Mouse (Mus musculus) small intestine, adult 2 months (tissue): Measurements from ENCODE around the gene Map1s. TPM values are rescaled to one million over a fixed set of nuclear protein-coding genes. Genes with fewer than 3 reads are reported as not detected.

ENCODE experiments used
- H3K27ac ChIP-seq: fragments of 200-500 bp; 2 replicates; pipeline ENCODE4 v1.5.1; 2012; ENCODE audit warnings: low read depth, low read length, control low read depth, inconsistent platforms; ENCODE audit not compliant: insufficient read depth
- H3K27me3 ChIP-seq: fragments of 200-500 bp; 2 replicates; pipeline ENCODE4 v1.6.1; 2012; ENCODE audit warnings: mild to moderate bottlenecking, moderate library complexity, low read length, inconsistent platforms; ENCODE audit not compliant: control insufficient read depth, insufficient read depth
- H3K36me3 ChIP-seq: fragments of 200-500 bp; 2 replicates; pipeline ENCODE4 v1.6.1; 2012; ENCODE audit warnings: mild to moderate bottlenecking, low read length, control low read depth, inconsistent platforms; ENCODE audit not compliant: control insufficient read depth, insufficient read depth
- H3K4me1 ChIP-seq: fragments of 200-500 bp; 2 replicates; pipeline ENCODE4 v1.6.1; 2012; ENCODE audit warnings: low read length, inconsistent platforms, mixed read lengths; ENCODE audit not compliant: control insufficient read depth, insufficient read depth, insufficient read length
- H3K4me3 ChIP-seq: fragments of 200-500 bp; 2 replicates; pipeline ENCODE4 v1.5.1; 2012; ENCODE audit warnings: low read depth, mild to moderate bottlenecking, control low read depth, inconsistent platforms, low read length, moderate library complexity
- CTCF ChIP-seq: fragments of 200-500 bp; IDR thresholded peaks from 2 replicates; pipeline ENCODE4 v1.5.1; 2012; ENCODE audit warnings: low read depth, mild to moderate bottlenecking, control low read depth, inconsistent platforms, low read length, moderate library complexity, mixed read lengths; ENCODE audit not compliant: insufficient replicate concordance, insufficient read length; ENCODE audit errors: extremely low read depth
- POLR2A ChIP-seq: fragments of 200-500 bp; IDR thresholded peaks from 2 replicates; pipeline ENCODE4 v1.6.1; 2012; ENCODE audit warnings: low read depth, mild to moderate bottlenecking, control low read depth, inconsistent platforms, low read length, moderate library complexity
- WGBS: fragments of 180-500 bp; shearing (Covaris S2); methylation state at CpG from one replicate; pipeline ENCODE4 v1.1.7; 2018; 5-methylcytosine and 5-hydroxymethylcytosine counted together
- polyA plus RNA-seq: library from polyadenylated mRNA; depleted of rRNA; stranded (reverse); fragments of >200 nt; gene quantifications from 2 replicates; pipeline ENCODE4 v1.2.3, GENCODE M21; 2012; rRNA removed

The Map1s gene
- polyA plus RNA-seq, 1 experiment: 32.9 TPM

GRCm38 (mm10) chr8:70960703-70961472 is 55.2 kb downstream of the Map1s start:
- Histone ChIP-seq H3K27me3 (no peaks in the 10 kb centered on the region), H3K27ac (no peak overlapping the region), H3K4me3 (no peak overlapping the region), H3K36me3 (no peaks in the 10 kb centered on the region), H3K4me1 (no peaks in the 10 kb centered on the region)
- WGBS: 29% methylated on average over 14 of the region's 14 CpGs
- TF ChIP-seq CTCF (no peak), POLR2A (no peak)

- no peaks in the 10 kb centered on the region for H3K36me3 ChIP-seq
- 2% methylated on average over 3 of the region's 3 CpGs for WGBS
- TF ChIP-seq CTCF: peak; percentile 57; the same call in 1 of the 2 replicates
- no peak for TF ChIP-seq POLR2A
These were observed 58.4 kb downstream of the Map1s start for GRCm38 (mm10) chr8:70964159-70964558.

GRCm38 (mm10) chr8:70964861-70965260 is 59.1 kb downstream of the Map1s start:
- TF ChIP-seq CTCF: no peak
- TF ChIP-seq POLR2A: no peak
- H3K4me1 ChIP-seq: no peaks in the 10 kb centered on the region
- no peak overlapping the region for H3K4me3 ChIP-seq
- no peak overlapping the region for H3K27ac ChIP-seq
- no peaks in the 10 kb centered on the region for H3K36me3 ChIP-seq
- no peaks in the 10 kb centered on the region for H3K27me3 ChIP-seq

More at GRCm38 (mm10) chr8:70964159-70964558, 58.4 kb downstream of the Map1s start:
- H3K27ac ChIP-seq: no peak overlapping the region
- no peak overlapping the region for H3K4me3 ChIP-seq
- H3K4me1 ChIP-seq: no peaks in the 10 kb centered on the region
- H3K27me3 ChIP-seq: no peaks in the 10 kb centered on the region

Other genes with a start within 250 kb of the Map1s start
- gene Pgpep1, start 245.5 kb upstream of the Map1s start, polyA plus RNA-seq: 49.5 and 129 TPM in 2 replicates
- 109 and 152 TPM in 2 replicates for gene Lsm4, start 232.7 kb upstream of the Map1s start, polyA plus RNA-seq
- 419 and 1,098 TPM in 2 replicates for gene Jund, start 207.0 kb upstream of the Map1s start, polyA plus RNA-seq
- 0.03 and 0.05 TPM in 2 replicates for gene Iqcn, start 202.5 kb upstream of the Map1s start, polyA plus RNA-seq
- gene Gm3336, start 187.4 kb upstream of the Map1s start, polyA plus RNA-seq: 42.0 and 73.6 TPM in 2 replicates
- gene Pde4c, start 182.2 kb upstream of the Map1s start, polyA plus RNA-seq: 6.5 and 6.8 TPM in 2 replicates
- 14.9 and 26.3 TPM in 2 replicates for gene Rab3a, start 151.3 kb upstream of the Map1s start, polyA plus RNA-seq
- 190 and 222 TPM in 2 replicates for gene Mpv17l2, start 145.0 kb upstream of the Map1s start, polyA plus RNA-seq
- 129 and 414 TPM in 2 replicates for gene Pik3r2, start 129.2 kb upstream of the Map1s start, polyA plus RNA-seq
- 63.9 and 71.9 TPM in 2 replicates for gene Mast3, start 100.9 kb upstream of the Map1s start, polyA plus RNA-seq
- gene Il12rb1, start 97.5 kb upstream of the Map1s start, polyA plus RNA-seq: 2.5 and 5.4 TPM in 2 replicates
- 26.1 and 49.9 TPM in 2 replicates for gene Arrdc2, start 66.2 kb upstream of the Map1s start, polyA plus RNA-seq
- gene Kcnn1, start 42.7 kb upstream of the Map1s start, polyA plus RNA-seq: 0.90 and 2.9 TPM in 2 replicates
- gene Ccdc124, start 32.0 kb upstream of the Map1s start, polyA plus RNA-seq: 35.9 and 64.7 TPM in 2 replicates
- 0.41 and 24.2 TPM in 2 replicates for gene Slc5a5, start 13.2 kb upstream of the Map1s start, polyA plus RNA-seq
- 2,725 and 5,728 TPM in 2 replicates for gene Rpl18a, start 8.5 kb upstream of the Map1s start, polyA plus RNA-seq